Mouse (Mus musculus): ENCODE measurements around the gene Mageh1. TPM values are rescaled to one million over a fixed set of nuclear protein-coding genes. Genes with fewer than 3 reads are reported as not detected.
"Not testable (repeated sequence)": the region's sequence is repeated elsewhere in the genome, so short reads cannot be mapped to it uniquely, and the experiment has no call there.

Gene Mageh1
- 57.2 and 58.2 TPM in 2 replicates for polyA plus RNA-seq (2016; fragmentation: Nextera tagmentation; extraction: Ambion mirVana)

DNA sequence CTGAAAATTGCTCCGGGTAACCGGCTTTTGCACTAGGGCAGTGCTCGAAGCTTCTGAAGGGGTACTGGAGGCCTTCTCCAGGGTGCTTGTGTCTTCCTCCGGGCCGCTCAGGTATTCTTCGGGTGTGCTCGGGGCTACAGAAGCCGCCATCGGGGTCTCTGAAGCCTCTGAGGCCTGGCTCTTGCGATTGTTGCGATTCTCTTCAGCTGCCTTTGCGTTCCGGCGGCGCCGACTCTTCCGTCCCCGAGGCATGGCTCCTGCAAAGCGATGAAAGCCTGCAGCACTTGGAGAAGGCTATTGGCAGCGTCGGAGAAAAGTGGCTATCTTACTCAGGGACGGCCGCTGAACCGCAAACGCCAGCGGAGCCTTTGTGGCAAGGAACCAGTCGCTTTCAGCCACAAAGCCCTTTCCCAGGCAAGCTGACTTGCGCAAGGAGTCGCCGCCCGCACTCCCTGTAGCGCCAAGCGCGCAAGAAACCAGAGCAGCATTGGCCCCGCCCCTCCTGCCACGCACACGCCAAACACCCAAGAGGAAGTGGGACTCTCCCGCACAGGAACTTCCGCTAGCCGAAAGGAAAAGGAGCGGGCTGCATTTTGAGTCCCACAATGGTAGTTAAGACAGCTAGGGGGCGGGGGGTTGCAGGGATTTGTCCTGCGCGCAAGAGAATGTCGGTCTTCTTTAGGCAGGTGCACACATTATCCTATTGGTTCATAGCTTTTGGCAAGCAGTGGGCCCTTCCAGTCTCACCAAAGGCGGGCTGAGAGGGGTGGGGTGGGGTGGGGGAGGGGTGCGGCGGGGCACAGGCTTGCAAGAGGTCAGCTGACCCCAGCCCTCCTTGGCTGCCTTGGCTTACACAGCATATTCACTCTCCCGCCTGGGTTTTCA is at the start of gene Mageh1:
Mageh1 (minus strand) TSS at position 489 of the 885 bp plus-strand sequence.
- Histone ChIP-seq H3K36me3 (no peaks in the 10 kb centered on the region), H3K27me3 (peaks cover 17% of the 10 kb centered on the region), H3K4me3 (replicated peaks) (peak within 1 kb of the TSS; percentile 50), H3K9me3 (no peaks in the 10 kb centered on the region), H3K4me2 (peak within 1 kb of the TSS; percentile 58), H3K4me1 (replicated peaks) (no peaks in the 10 kb centered on the region), H3K27ac (peak within 1 kb of the TSS; percentile 93), H3K9ac (replicated peaks) (peak within 1 kb of the TSS; percentile 67)
- peak; percentile 92 for ATAC-seq (ENCODE audit: insufficient number of reproducible peaks, insufficient read depth, low FRiP score, low TSS enrichment, low read depth)
- 20% methylated on average over 48 of the region's 49 CpGs for WGBS

DNA sequence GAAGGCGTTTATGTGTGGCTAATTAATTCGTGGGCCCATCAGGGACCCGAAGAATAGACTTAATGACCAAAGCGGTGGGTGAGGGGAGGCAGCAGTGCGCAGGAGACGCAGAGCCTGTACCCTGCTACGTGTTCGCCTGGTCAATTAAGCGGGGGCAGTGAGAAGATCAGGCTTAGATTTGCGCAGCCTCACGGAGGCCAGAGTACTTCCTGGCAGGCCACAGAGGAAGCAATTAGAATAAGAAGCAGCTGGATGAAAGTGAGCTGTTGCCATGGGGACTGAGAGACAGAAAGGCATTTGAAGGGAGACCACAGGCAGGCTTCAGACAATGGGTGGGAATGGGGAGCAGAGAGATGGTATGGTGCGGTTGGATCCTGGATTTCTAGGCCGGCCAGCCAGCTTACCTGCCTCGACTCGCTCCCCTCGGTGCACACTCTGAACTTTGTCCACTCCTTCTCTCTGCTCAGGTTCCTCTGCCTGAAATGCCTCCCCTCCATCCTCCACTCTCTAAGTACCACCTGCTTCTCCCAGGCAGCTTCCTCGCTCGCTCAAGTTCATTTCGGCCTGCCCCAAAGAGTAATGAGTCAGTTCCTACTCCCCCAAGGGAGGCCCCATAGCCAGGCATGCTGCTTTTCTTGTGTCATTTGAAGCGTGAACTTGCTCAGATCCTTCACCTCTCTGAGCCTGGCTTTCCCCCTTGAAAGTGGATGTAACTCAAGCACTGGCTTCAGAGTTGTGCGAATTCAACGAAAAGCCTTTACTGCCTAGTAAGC is 783 bp upstream of the Mageh1 start:
- peak overlapping the region; percentile 58 for H3K4me2 ChIP-seq
- not testable (repeated sequence) for H3K9ac ChIP-seq (replicated peaks); H3K9me3 ChIP-seq; H3K36me3 ChIP-seq; H3K4me1 ChIP-seq (replicated peaks)
- peak overlapping the region; percentile 50 for H3K4me3 ChIP-seq (replicated peaks)
- ATAC-seq (ENCODE audit: insufficient number of reproducible peaks, insufficient read depth, low FRiP score, low TSS enrichment, low read depth), result peak; percentile 76
- peak overlapping the region; percentile 93; the same call in 1 of the 2 replicates for H3K27ac ChIP-seq
- peaks cover 17% of the 10 kb centered on the region for H3K27me3 ChIP-seq
- WGBS, result 20% methylated on average over 7 of the region's 22 CpGs

- H3K4me2 ChIP-seq; H3K9ac ChIP-seq (replicated peaks); H3K27me3 ChIP-seq; H3K9me3 ChIP-seq; H3K36me3 ChIP-seq; H3K27ac ChIP-seq; H3K4me3 ChIP-seq (replicated peaks); H3K4me1 ChIP-seq (replicated peaks); ATAC-seq (ENCODE audit: insufficient number of reproducible peaks, insufficient read depth, low FRiP score, low TSS enrichment, low read depth): not testable (repeated sequence)
These were observed 5.8 kb downstream of the Mageh1 start for GRCm38 (mm10) chrX:153031547-153031946.

DNA sequence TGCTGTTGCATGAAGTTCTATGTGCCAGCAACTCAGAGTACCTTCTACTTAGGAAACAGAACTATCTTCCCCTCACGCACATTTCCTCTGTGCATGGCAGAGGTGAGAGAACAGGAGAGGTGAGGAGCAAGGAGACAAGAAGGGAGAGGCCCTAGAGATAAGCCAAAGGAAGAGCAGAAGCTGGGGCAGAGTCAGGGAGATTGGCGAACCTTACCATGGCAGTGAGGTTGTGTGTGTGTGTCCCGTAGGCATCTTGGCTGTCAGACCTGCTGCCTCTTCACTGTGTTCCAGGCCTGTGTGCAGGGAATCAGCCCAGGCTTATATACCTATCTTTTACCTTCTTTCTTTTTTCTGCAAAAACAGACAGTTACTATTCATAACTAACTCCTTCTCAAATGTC is 11.7 kb downstream of the Mageh1 start:
- H3K9ac ChIP-seq (replicated peaks); H3K27me3 ChIP-seq; H3K36me3 ChIP-seq; H3K4me2 ChIP-seq; H3K9me3 ChIP-seq; H3K27ac ChIP-seq; H3K4me3 ChIP-seq (replicated peaks); H3K4me1 ChIP-seq (replicated peaks); ATAC-seq (ENCODE audit: insufficient number of reproducible peaks, insufficient read depth, low FRiP score, low TSS enrichment, low read depth): not testable (repeated sequence)
- WGBS, result 94% methylated on average over 2 of the region's 3 CpGs

- H3K4me1 ChIP-seq (replicated peaks); H3K9me3 ChIP-seq; H3K9ac ChIP-seq (replicated peaks); H3K27ac ChIP-seq; H3K4me2 ChIP-seq; H3K4me3 ChIP-seq (replicated peaks); H3K27me3 ChIP-seq; ATAC-seq (ENCODE audit: insufficient number of reproducible peaks, insufficient read depth, low FRiP score, low TSS enrichment, low read depth); H3K36me3 ChIP-seq: not testable (repeated sequence)
- WGBS, result no CpG with 5 or more reads among the region's 3 CpGs
These were observed 12.1 kb downstream of the Mageh1 start for GRCm38 (mm10) chrX:153025255-153025654.

- Histone ChIP-seq H3K27ac (0 out of 2 replicates have a peak overlapping the region, but pooled peaks have one; percentile 35), H3K9ac (replicated peaks) (0 out of 2 replicates have a peak overlapping the region, but pooled peaks have one; percentile 60), H3K4me3 (replicated peaks) (peak overlapping the region; percentile 53), H3K4me1 (replicated peaks) (no peaks in the 10 kb centered on the region), H3K9me3 (no peaks in the 10 kb centered on the region), H3K4me2 (peak overlapping the region; percentile 62), H3K36me3 (no peaks in the 10 kb centered on the region), H3K27me3 (peaks cover 27% of the 10 kb centered on the region)
- WGBS, result 34% methylated on average over 9 of the region's 9 CpGs
- ATAC-seq (ENCODE audit: insufficient number of reproducible peaks, insufficient read depth, low FRiP score, low TSS enrichment, low read depth), result no peak
These were observed 29.7 kb downstream of the Mageh1 start for GRCm38 (mm10) chrX:153007685-153008047.

DNA sequence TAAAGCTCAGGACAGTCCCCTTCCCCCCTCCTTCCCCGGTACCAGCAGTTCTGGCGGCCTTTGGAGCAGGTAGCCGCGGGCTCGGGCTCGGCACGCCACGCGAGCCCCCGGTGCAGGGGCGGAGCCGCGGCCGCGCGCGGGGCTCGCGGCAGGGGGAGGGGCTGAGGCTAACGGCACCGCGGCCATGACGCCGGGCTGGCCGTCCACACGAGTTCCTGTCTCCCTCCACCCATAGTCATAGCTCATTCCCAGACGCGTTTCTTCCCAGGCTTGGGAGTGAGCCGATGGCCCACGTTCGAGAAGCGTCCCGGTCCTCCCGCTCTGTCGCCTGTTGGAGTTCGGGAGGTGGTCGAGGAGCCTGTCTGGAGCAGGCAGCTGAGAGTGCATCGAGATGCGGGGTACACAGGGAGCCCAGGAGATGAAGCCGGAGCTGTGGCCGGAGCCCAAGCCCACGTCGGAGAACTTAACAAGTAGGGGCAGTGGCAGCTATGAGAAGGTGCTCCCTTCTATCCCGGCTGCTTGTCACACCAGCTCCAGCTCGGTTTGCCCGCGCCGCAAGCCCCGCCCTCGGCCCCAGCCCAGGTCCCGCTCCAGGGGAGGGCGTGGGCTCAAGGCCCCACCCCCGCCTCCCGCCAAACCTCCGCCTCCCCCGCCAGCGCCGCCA is 30.2 kb downstream of the Mageh1 start:
- Histone ChIP-seq H3K27ac (peak overlapping the region; percentile 81), H3K9ac (replicated peaks) (peak overlapping the region; percentile 60), H3K27me3 (peaks cover 22% of the 10 kb centered on the region), H3K4me2 (peak overlapping the region; percentile 62), H3K4me1 (replicated peaks) (no peaks in the 10 kb centered on the region), H3K4me3 (replicated peaks) (peak overlapping the region; percentile 53), H3K9me3 (no peaks in the 10 kb centered on the region), H3K36me3 (no peaks in the 10 kb centered on the region)
- ATAC-seq (ENCODE audit: insufficient number of reproducible peaks, insufficient read depth, low FRiP score, low TSS enrichment, low read depth), result peak; percentile 77
- WGBS, result 19% methylated on average over 50 of the region's 58 CpGs

DNA sequence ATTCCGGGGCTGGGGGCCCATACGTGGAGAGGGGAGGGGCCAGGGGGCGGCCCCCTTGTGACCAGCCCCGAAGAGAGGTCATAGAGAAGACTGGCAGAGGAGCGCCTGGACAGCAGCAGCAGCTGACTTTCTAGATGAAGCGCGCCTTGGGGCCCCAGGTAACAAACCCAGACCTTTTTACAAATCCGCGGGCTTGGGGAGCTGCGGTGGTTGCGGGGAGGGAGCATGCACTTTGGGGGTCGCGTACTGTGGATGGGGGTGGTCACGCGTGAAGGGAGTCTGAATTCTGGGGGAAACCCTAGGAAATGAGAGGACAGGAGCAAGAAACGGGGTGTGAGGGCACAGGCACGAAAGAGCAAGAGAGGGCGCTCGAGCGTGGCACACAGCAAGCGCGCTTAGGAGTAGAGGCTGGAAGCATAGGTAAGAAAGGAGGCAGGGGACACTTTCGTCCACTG is 31.0 kb downstream of the Mageh1 start, which contains the start of gene Usp51:
Usp51 (plus strand) TSS at position 83 of the 455 bp plus-strand sequence.
- peak within 1 kb of the TSS; percentile 60 for H3K9ac ChIP-seq (replicated peaks)
- H3K27ac ChIP-seq, result peak within 1 kb of the TSS; percentile 81
- H3K27me3 ChIP-seq, result peaks cover 15% of the 10 kb centered on the region
- H3K4me3 ChIP-seq (replicated peaks), result peak within 1 kb of the TSS; percentile 53
- no peaks in the 10 kb centered on the region for H3K9me3 ChIP-seq
- ATAC-seq (ENCODE audit: insufficient number of reproducible peaks, insufficient read depth, low FRiP score, low TSS enrichment, low read depth), result peak; percentile 67; the same call in 1 of the 2 replicates
- peak within 1 kb of the TSS; percentile 62 for H3K4me2 ChIP-seq
- WGBS, result 24% methylated on average over 23 of the region's 23 CpGs
- no peaks in the 10 kb centered on the region for H3K36me3 ChIP-seq
- no peaks in the 10 kb centered on the region for H3K4me1 ChIP-seq (replicated peaks)

GRCm38 (mm10) chrX:152996105-152996504 is 41.3 kb downstream of the Mageh1 start:
- not testable (repeated sequence) for H3K36me3 ChIP-seq; H3K9ac ChIP-seq (replicated peaks); H3K27me3 ChIP-seq; H3K9me3 ChIP-seq; ATAC-seq (ENCODE audit: insufficient number of reproducible peaks, insufficient read depth, low FRiP score, low TSS enrichment, low read depth); H3K27ac ChIP-seq; H3K4me3 ChIP-seq (replicated peaks); H3K4me2 ChIP-seq; H3K4me1 ChIP-seq (replicated peaks)
- no CpG with 5 or more reads among the region's 3 CpGs for WGBS

DNA sequence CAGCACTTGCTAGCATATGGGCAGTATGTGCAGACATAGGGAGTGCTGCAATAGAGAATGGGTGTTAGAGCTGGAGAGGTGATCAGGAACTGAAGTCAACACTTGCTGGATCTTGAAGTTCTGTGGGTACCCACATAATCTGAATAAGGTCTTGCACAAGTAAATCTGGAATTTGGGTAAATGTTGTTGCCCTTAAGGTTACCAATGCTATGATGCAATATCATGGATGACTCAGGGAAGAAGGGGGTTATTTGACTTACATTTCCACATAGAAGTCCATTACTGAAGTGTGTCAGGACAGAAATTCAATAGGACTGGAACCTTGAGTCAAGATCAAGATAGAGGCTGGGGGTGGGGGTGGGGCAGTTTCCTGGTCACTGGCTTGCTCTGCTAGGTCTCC is 47.5 kb downstream of the Mageh1 start:
- H3K4me1 ChIP-seq (replicated peaks); H3K4me3 ChIP-seq (replicated peaks); ATAC-seq (ENCODE audit: insufficient number of reproducible peaks, insufficient read depth, low FRiP score, low TSS enrichment, low read depth): not testable (repeated sequence)

More for the DNA sequence above, 47.5 kb downstream of the Mageh1 start:
- H3K4me2 ChIP-seq; H3K27me3 ChIP-seq; H3K36me3 ChIP-seq; H3K9ac ChIP-seq (replicated peaks); H3K9me3 ChIP-seq; H3K27ac ChIP-seq: not testable (repeated sequence)

Data from limb, embryonic 12.5 days (tissue).